Mouse (Mus musculus): Measurements from ENCODE around the gene Lcp1. TPM values are rescaled to one million over a fixed set of nuclear protein-coding genes. Genes with fewer than 3 reads are reported as not detected.

The Lcp1 gene
- polyA plus RNA-seq, 1 experiment from 2014 or later, result 16.4 TPM

- H3K4me1 ChIP-seq (replicated peaks; ENCODE audit: control insufficient read depth, insufficient read depth, low read length), result no peaks in the 10 kb centered on the region
- no peaks in the 10 kb centered on the region for H3K27me3 ChIP-seq (ENCODE audit: control insufficient read depth, insufficient read depth, low read length)
- no peak overlapping the region for H3K9ac ChIP-seq
- no peak overlapping the region for H3K27ac ChIP-seq
- DNase-seq (ENCODE audit: low spot score) (no peak), ATAC-seq (ENCODE audit: low FRiP score) (no peak)
- no peaks in the 10 kb centered on the region for H3K36me3 ChIP-seq (replicated peaks; ENCODE audit: control insufficient read depth, insufficient read depth)
- no peak overlapping the region for H3K4me3 ChIP-seq (replicated peaks; ENCODE audit: low read length)
- no peaks in the 10 kb centered on the region for H3K9me3 ChIP-seq (ENCODE audit: control insufficient read depth, low read length)
- WGBS, result 84% methylated on average over 9 of the region's 9 CpGs
- H3K4me2 ChIP-seq (replicated peaks), result no peak overlapping the region
Measured at GRCm38 (mm10) chr14:75181062-75181935, 50.4 kb downstream of the Lcp1 start.

GRCm38 (mm10) chr14:75182378-75182777 lies 51.5 kb downstream of the Lcp1 start:
- 88% methylated on average over 4 of the region's 4 CpGs for whole genome bisulfite sequencing
- H3K9me3 ChIP-seq (ENCODE audit: control insufficient read depth, low read length), result no peaks in the 10 kb centered on the region
- ATAC-seq (ENCODE audit: low FRiP score) (no peak), DNase-seq (ENCODE audit: low spot score) (no peak)
- H3K27me3 ChIP-seq (ENCODE audit: control insufficient read depth, insufficient read depth, low read length), result no peaks in the 10 kb centered on the region
- no peaks in the 10 kb centered on the region for H3K36me3 ChIP-seq (replicated peaks; ENCODE audit: control insufficient read depth, insufficient read depth)
- no peak overlapping the region for H3K27ac ChIP-seq
- no peak overlapping the region for H3K4me3 ChIP-seq (replicated peaks; ENCODE audit: low read length)
- no peak overlapping the region for H3K4me2 ChIP-seq (replicated peaks)
- no peaks in the 10 kb centered on the region for H3K4me1 ChIP-seq (replicated peaks; ENCODE audit: control insufficient read depth, insufficient read depth, low read length)
- no peak overlapping the region for H3K9ac ChIP-seq

GRCm38 (mm10) chr14:75182831-75183230 lies 51.9 kb downstream of the Lcp1 start:
- 91% methylated on average over 5 of the region's 5 CpGs for WGBS
- H3K27me3 ChIP-seq (ENCODE audit: control insufficient read depth, insufficient read depth, low read length), result no peaks in the 10 kb centered on the region
- DNase-seq (ENCODE audit: low spot score) (no peak), ATAC-seq (ENCODE audit: low FRiP score) (no peak)
- H3K4me1 ChIP-seq (replicated peaks; ENCODE audit: control insufficient read depth, insufficient read depth, low read length), result no peaks in the 10 kb centered on the region
- H3K36me3 ChIP-seq (replicated peaks; ENCODE audit: control insufficient read depth, insufficient read depth), result no peaks in the 10 kb centered on the region
- H3K4me2 ChIP-seq (replicated peaks), result no peak overlapping the region
- H3K4me3 ChIP-seq (replicated peaks; ENCODE audit: low read length), result no peak overlapping the region
- H3K9me3 ChIP-seq (ENCODE audit: control insufficient read depth, low read length), result no peaks in the 10 kb centered on the region
- no peak overlapping the region for H3K27ac ChIP-seq
- no peak overlapping the region for H3K9ac ChIP-seq

- H3K4me3 ChIP-seq (replicated peaks; ENCODE audit: low read length), result no peak overlapping the region
- WGBS, result 91% methylated on average over 4 of the region's 4 CpGs
- no peak for DNase-seq (ENCODE audit: low spot score)
- H3K4me1 ChIP-seq (replicated peaks; ENCODE audit: control insufficient read depth, insufficient read depth, low read length), result no peaks in the 10 kb centered on the region
- no peaks in the 10 kb centered on the region for H3K9me3 ChIP-seq (ENCODE audit: control insufficient read depth, low read length)
- no peak for ATAC-seq (ENCODE audit: low FRiP score)
- no peaks in the 10 kb centered on the region for H3K27me3 ChIP-seq (ENCODE audit: control insufficient read depth, insufficient read depth, low read length)
- H3K27ac ChIP-seq, result no peak overlapping the region
- H3K4me2 ChIP-seq (replicated peaks), result no peak overlapping the region
- no peaks in the 10 kb centered on the region for H3K36me3 ChIP-seq (replicated peaks; ENCODE audit: control insufficient read depth, insufficient read depth)
- H3K9ac ChIP-seq, result no peak overlapping the region
Measured at GRCm38 (mm10) chr14:75184069-75184790, 53.3 kb downstream of the Lcp1 start.

- WGBS, result 79% methylated on average over 5 of the region's 5 CpGs
- H3K36me3 ChIP-seq (replicated peaks; ENCODE audit: control insufficient read depth, insufficient read depth), result no peaks in the 10 kb centered on the region
- no peak overlapping the region for H3K4me2 ChIP-seq (replicated peaks)
- no peaks in the 10 kb centered on the region for H3K4me1 ChIP-seq (replicated peaks; ENCODE audit: control insufficient read depth, insufficient read depth, low read length)
- H3K9me3 ChIP-seq (ENCODE audit: control insufficient read depth, low read length), result no peaks in the 10 kb centered on the region
- no peak overlapping the region for H3K4me3 ChIP-seq (replicated peaks; ENCODE audit: low read length)
- DNase-seq (ENCODE audit: low spot score), result no peak
- H3K27me3 ChIP-seq (ENCODE audit: control insufficient read depth, insufficient read depth, low read length), result no peaks in the 10 kb centered on the region
- no peak overlapping the region for H3K9ac ChIP-seq
- H3K27ac ChIP-seq, result no peak overlapping the region
- no peak for ATAC-seq (ENCODE audit: low FRiP score)
Measured at GRCm38 (mm10) chr14:75185796-75186594, 55.1 kb downstream of the Lcp1 start.

GRCm38 (mm10) chr14:75186858-75187415 lies 56.0 kb downstream of the Lcp1 start:
- DNase-seq (ENCODE audit: low spot score) (no peak), ATAC-seq (ENCODE audit: low FRiP score) (no peak)
- 92% methylated on average over 8 of the region's 8 CpGs for WGBS
- H3K9ac ChIP-seq, result no peak overlapping the region
- H3K9me3 ChIP-seq (ENCODE audit: control insufficient read depth, low read length), result no peaks in the 10 kb centered on the region
- no peaks in the 10 kb centered on the region for H3K4me1 ChIP-seq (replicated peaks; ENCODE audit: control insufficient read depth, insufficient read depth, low read length)
- no peak overlapping the region for H3K27ac ChIP-seq
- no peak overlapping the region for H3K4me2 ChIP-seq (replicated peaks)
- no peaks in the 10 kb centered on the region for H3K27me3 ChIP-seq (ENCODE audit: control insufficient read depth, insufficient read depth, low read length)
- no peaks in the 10 kb centered on the region for H3K36me3 ChIP-seq (replicated peaks; ENCODE audit: control insufficient read depth, insufficient read depth)
- H3K4me3 ChIP-seq (replicated peaks; ENCODE audit: low read length), result no peak overlapping the region

GRCm38 (mm10) chr14:75188521-75188920 lies 57.6 kb downstream of the Lcp1 start:
- DNase-seq (ENCODE audit: low spot score), result no peak
- WGBS, result 76% methylated on average over 6 of the region's 6 CpGs

GRCm38 (mm10) chr14:75189031-75189430 lies 58.1 kb downstream of the Lcp1 start:
- ATAC-seq (ENCODE audit: low FRiP score) (no peak), DNase-seq (ENCODE audit: low spot score) (no peak)
- Histone ChIP-seq H3K9ac (no peak overlapping the region), H3K4me1 (replicated peaks; ENCODE audit: control insufficient read depth, insufficient read depth, low read length) (no peaks in the 10 kb centered on the region), H3K4me3 (replicated peaks; ENCODE audit: low read length) (no peak overlapping the region), H3K36me3 (replicated peaks; ENCODE audit: control insufficient read depth, insufficient read depth) (no peaks in the 10 kb centered on the region), H3K27ac (no peak overlapping the region), H3K4me2 (replicated peaks) (no peak overlapping the region), H3K27me3 (ENCODE audit: control insufficient read depth, insufficient read depth, low read length) (no peaks in the 10 kb centered on the region), H3K9me3 (ENCODE audit: control insufficient read depth, low read length) (no peaks in the 10 kb centered on the region)
- whole genome bisulfite sequencing, result 96% methylated on average over 4 of the region's 4 CpGs

More at GRCm38 (mm10) chr14:75188521-75188920, 57.6 kb downstream of the Lcp1 start:
- no peak overlapping the region for H3K4me2 ChIP-seq (replicated peaks)
- no peak overlapping the region for H3K9ac ChIP-seq
- H3K4me3 ChIP-seq (replicated peaks; ENCODE audit: low read length), result no peak overlapping the region
- H3K27me3 ChIP-seq (ENCODE audit: control insufficient read depth, insufficient read depth, low read length), result no peaks in the 10 kb centered on the region
- H3K36me3 ChIP-seq (replicated peaks; ENCODE audit: control insufficient read depth, insufficient read depth), result no peaks in the 10 kb centered on the region
- no peaks in the 10 kb centered on the region for H3K9me3 ChIP-seq (ENCODE audit: control insufficient read depth, low read length)
- no peak for ATAC-seq (ENCODE audit: low FRiP score)
- no peaks in the 10 kb centered on the region for H3K4me1 ChIP-seq (replicated peaks; ENCODE audit: control insufficient read depth, insufficient read depth, low read length)
- no peak overlapping the region for H3K27ac ChIP-seq

- Histone ChIP-seq H3K4me1 (replicated peaks; ENCODE audit: control insufficient read depth, insufficient read depth, low read length) (no peaks in the 10 kb centered on the region), H3K9me3 (ENCODE audit: control insufficient read depth, low read length) (no peaks in the 10 kb centered on the region), H3K27me3 (ENCODE audit: control insufficient read depth, insufficient read depth, low read length) (no peaks in the 10 kb centered on the region), H3K27ac (no peak overlapping the region), H3K36me3 (replicated peaks; ENCODE audit: control insufficient read depth, insufficient read depth) (no peaks in the 10 kb centered on the region), H3K9ac (no peak overlapping the region), H3K4me3 (replicated peaks; ENCODE audit: low read length) (no peak overlapping the region), H3K4me2 (replicated peaks) (no peak overlapping the region)
- 94% methylated on average over 4 of the region's 4 CpGs for WGBS
- ATAC-seq (ENCODE audit: low FRiP score) (no peak), DNase-seq (ENCODE audit: low spot score) (no peak)
Measured at GRCm38 (mm10) chr14:75190683-75191082, 59.8 kb downstream of the Lcp1 start.

Data from hindbrain, embryonic 14.5 days (tissue).